Mouse (Mus musculus): ENCODE results near the gene Pan2.

- TF ChIP-seq GATA1 (IDR thresholded peaks at IDR 0.05; ENCODE audit: low read length), result no peak
- TF ChIP-seq TAL1 (IDR thresholded peaks at IDR 0.05; ENCODE audit: low read length), result no peak
Observed at GRCm38 (mm10) chr10:128369599-128369998, 66.5 kb downstream of the Pan2 start.

Measured in erythroblast, embryonic 14.5 days (primary cell).